Comparison of ENCODE assay signal across 17 mouse cellular contexts in genomic region chr9:112230716-112231361, GRCm38 (mm10). TPM values are rescaled to one million over a fixed set of nuclear protein-coding genes. Genes with fewer than 3 reads are reported as not detected.
A peak's percentile ranks its signal among the peaks of the same experiment; 100 is the strongest.
DNase-seq lines count a peak whose midpoint lies in the region; ATAC-seq and TF ChIP-seq lines count a peak whose summit lies in the region.
"Had no signal": no experiment of that assay in that cellular context is flagged by ENCODE, and none has a peak within 500 bp of the region (broad histone marks: within the 10 kb centered on the region; RNA-seq: fewer than 3 reads in every experiment).

No protein-coding gene starts in this region.

- ATAC-seq in midbrain, embryonic 16.5 days: no peak
- ATAC-seq: Patski had no signal

- whole genome bisulfite sequencing in midbrain, embryonic 16.5 days: 79% methylated on average over 4 of the region's 4 CpGs

- no peak for TF ChIP-seq CTCF in layer of hippocampus, adult 2 months (conservative IDR thresholded peaks at IDR 0.05)

- H3K27me3 ChIP-seq in midbrain, embryonic 16.5 days (ENCODE audit: control insufficient read depth, insufficient read depth, low read depth, low read length): no peaks in the 10 kb centered on the region

- peak overlapping the region; percentile 77 for H3K4me3 ChIP-seq in layer of hippocampus, adult 2 months
- peak overlapping the region; percentile 74 for H3K4me3 ChIP-seq in midbrain, embryonic 16.5 days (ENCODE audit: low read depth, low read length)
- H3K4me3 ChIP-seq: embryonic facial prominence, embryonic 12.5 days; gastrocnemius, adult 2 months; heart, embryonic 15.5 days; midbrain, embryonic 12.5 days; neural tube, embryonic 12.5 days had no signal

- H3K36me3 ChIP-seq in midbrain, embryonic 16.5 days (ENCODE audit: control insufficient read depth, insufficient read depth, low read length): no peaks in the 10 kb centered on the region
- H3K36me3 ChIP-seq: embryonic facial prominence, embryonic 12.5 days; heart, embryonic 15.5 days; midbrain, embryonic 12.5 days; neural tube, embryonic 12.5 days had no signal

- no peaks in the 10 kb centered on the region for H3K9me3 ChIP-seq in midbrain, embryonic 16.5 days (replicated peaks; ENCODE audit: control insufficient read depth, low read length, poor library complexity, severe bottlenecking)
- H3K9me3 ChIP-seq: embryonic facial prominence, embryonic 12.5 days; heart, embryonic 15.5 days; midbrain, embryonic 12.5 days; neural tube, embryonic 12.5 days had no signal

- H3K27ac ChIP-seq in layer of hippocampus, adult 2 months: peak overlapping the region; percentile 98
- H3K27ac ChIP-seq in midbrain, embryonic 16.5 days (ENCODE audit: low read length): peak overlapping the region; percentile 98
- H3K27ac ChIP-seq: embryonic facial prominence, embryonic 12.5 days; gastrocnemius, adult 2 months; heart, embryonic 15.5 days; midbrain, embryonic 12.5 days; neural tube, embryonic 12.5 days had no signal

- DNase-seq in cerebellum, adult 9-11 months: peak; percentile 8
- DNase-seq in cerebellum, adult 11-12 months: no peak
- no peak for DNase-seq in layer of hippocampus, adult 2 months (ENCODE audit: low spot score in 2 of 2)
- DNase-seq in layer of hippocampus, adult 8-10 months (ENCODE audit: low spot score in 2 of 2): no peak
- DNase-seq in brain, adult 2 months (ENCODE audit: low read depth, low spot score): peak; percentile 53
- no peak for DNase-seq in layer of hippocampus, adult 11-12 months (ENCODE audit: low spot score)
- DNase-seq: gastrocnemius, adult 2 months; heart, adult 11 months; lung, postnatal 14 days; retina, postnatal 1 day; thymus, postnatal 25 days had no signal

- peak overlapping the region; percentile 45 for H3K9ac ChIP-seq in midbrain, embryonic 16.5 days (ENCODE audit: low read depth, low read length)
- H3K9ac ChIP-seq: embryonic facial prominence, embryonic 12.5 days; heart, embryonic 15.5 days; midbrain, embryonic 12.5 days; neural tube, embryonic 12.5 days had no signal

- H3K4me2 ChIP-seq in midbrain, embryonic 16.5 days (ENCODE audit: low read length): peak overlapping the region; percentile 77
- H3K4me2 ChIP-seq: embryonic facial prominence, embryonic 12.5 days; heart, embryonic 15.5 days; midbrain, embryonic 12.5 days had no signal

- H3K4me1 ChIP-seq in midbrain, embryonic 16.5 days (ENCODE audit: control insufficient read depth, insufficient read depth, low read length): no peaks in the 10 kb centered on the region

RNA-seq across cellular contexts. Expression of gene Arpp21, which starts 4.9 kb away (rescaled TPM):
- 100 to 1,000 TPM; 242 to 245 TPM for total RNA-seq in layer of hippocampus, adult 2 months (2021)
- 100 to 1,000 TPM; 252 to 302 (median 278) TPM for total RNA-seq in layer of hippocampus, adult 8-10 months (2022)
- polyA plus RNA-seq in midbrain, embryonic 16.5 days (2015; fragmentation: Nextera tagmentation; extraction: Ambion mirVana): 56.9 and 60.3 TPM in 2 replicates
- polyA plus RNA-seq: Patski had no signal

Comparison
In these comparisons a context has a peak if more than half of its experiments do, and no peak if none do; other contexts are left out.
1. DNase-seq: peak in cerebellum, adult 9-11 months (single experiment) and brain, adult 2 months (single experiment); none in cerebellum, adult 11-12 months (single experiment), layer of hippocampus, adult 2 months (0 of 2), layer of hippocampus, adult 8-10 months (0 of 2) and layer of hippocampus, adult 11-12 months (single experiment).